Mouse (Mus musculus) lung, postnatal 0 days (tissue): ENCODE data around the gene Brox.

ENCODE experiments used
- CTCF ChIP-seq: IDR thresholded peaks from 2 replicates; pipeline ENCODE4 v1.5.1; 2016; ENCODE audit warnings: antibody characterized with exemption, mild to moderate bottlenecking
- EP300 ChIP-seq: IDR thresholded peaks from 2 replicates; pipeline ENCODE4 v1.6.1; 2016; ENCODE audit warnings: antibody characterized with exemption, mild to moderate bottlenecking, control low read depth

GRCm38 (mm10) chr1:183274385-183274784, 22.7 kb downstream of the Brox start:
- TF ChIP-seq CTCF (no peak), EP300 (no peak)
